Mouse (Mus musculus) mature B cell (primary cell): ENCODE measurements at regions not wholly inside any gene's neighbourhood (a gene's known extent, or its start where the extent isn't known, plus 50 kb on each side); places are given as distances from the start of the nearest gene placed in this dataset.

Experiments used
- in situ Hi-C: fragments of 300-500 bp; cut with MboI; formaldehyde crosslinking; loops from 2 replicates; pipeline ENCODE4 v1.14.3; 2019

DNA sequence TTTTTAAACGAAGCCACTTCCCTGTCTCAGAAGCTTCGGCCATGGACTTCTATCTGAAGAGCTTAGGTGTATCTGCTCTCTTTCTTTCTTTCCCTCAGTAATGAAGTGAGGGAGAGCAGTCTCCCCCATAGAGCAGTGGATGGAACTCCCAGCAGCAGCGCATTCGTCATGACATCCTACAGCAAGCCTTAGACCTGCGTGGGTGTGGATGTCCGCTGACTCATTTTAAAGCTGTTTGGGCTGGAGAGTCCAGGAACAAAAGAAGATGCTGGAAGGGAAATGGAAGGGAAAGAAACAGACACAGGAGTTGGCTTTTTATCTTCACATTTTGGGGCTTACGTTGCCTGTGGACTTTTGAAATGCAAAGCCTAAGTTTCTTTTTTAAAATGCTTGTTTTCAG, 190.3 kb upstream of the Arhgap24 start:
- in situ Hi-C loops = no loop called here

- in situ Hi-C loops = no loop called here
Measured at GRCm38 (mm10) chr5:102295564-102295963, 185.6 kb upstream of the Arhgap24 start.

DNA sequence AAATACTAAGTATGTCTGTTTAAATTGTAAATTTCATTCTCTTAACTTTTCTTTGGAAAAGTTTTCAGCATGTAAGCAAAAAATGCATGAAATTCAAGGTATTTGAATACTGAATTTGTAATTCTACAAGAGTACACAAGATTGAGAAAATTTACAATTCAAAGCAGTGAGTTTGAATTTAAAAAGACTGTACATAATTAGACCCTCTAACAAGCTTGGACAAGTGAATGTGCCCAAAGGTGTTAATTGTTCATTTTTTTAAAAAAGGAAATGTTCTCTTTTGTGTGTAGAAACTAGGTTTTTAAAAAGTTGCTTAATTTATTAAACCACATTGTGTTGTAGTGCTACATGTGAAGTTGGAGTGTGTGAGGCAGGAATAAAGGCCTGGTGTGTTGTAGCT, 174.9 kb upstream of the Arhgap24 start:
- in situ Hi-C loops = no loop called here

DNA sequence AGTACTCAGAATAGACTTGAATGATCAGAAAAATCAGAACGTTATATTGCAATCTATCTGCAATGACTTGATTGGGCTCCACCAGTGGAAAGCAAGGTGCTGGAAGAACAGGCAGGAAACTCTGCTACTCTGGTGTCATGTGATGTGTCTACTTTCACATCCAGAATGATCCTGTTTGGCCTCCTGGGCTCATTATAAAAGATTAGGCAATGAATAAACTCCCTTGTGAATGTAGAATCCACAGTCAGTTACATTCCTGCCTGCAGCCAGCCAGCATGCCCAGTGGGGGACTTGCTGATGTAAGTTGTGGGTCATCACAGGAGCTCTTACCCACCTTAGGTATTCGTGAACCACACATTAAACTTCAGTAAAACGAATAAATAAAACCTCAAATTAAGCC, 174.5 kb upstream of the Arhgap24 start:
- in situ Hi-C loops = no loop called here

DNA sequence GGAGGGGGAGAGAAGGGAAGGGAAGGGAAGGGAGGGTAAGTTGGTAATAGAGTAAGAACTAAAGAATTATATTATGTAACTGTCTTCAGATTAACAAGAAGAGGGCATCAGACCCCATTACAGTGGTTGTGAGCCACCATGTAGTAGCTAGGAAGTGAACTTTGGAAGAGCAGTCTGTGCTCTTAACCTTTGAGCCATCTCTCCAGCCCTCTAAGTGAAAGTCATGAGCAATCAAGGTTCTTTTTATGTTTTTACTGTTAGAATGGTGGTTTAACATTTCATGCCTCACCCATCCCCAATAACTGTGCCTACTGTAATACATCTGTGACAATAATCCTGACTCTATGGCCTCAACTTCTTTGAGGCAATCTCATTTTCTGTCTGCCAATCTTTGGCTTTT, 169.6 kb upstream of the Arhgap24 start:
- in situ Hi-C loops = no loop called here

GRCm38 (mm10) chr5:102328197-102328784, 152.9 kb upstream of the Arhgap24 start:
- in situ Hi-C loops = no loop called here

DNA sequence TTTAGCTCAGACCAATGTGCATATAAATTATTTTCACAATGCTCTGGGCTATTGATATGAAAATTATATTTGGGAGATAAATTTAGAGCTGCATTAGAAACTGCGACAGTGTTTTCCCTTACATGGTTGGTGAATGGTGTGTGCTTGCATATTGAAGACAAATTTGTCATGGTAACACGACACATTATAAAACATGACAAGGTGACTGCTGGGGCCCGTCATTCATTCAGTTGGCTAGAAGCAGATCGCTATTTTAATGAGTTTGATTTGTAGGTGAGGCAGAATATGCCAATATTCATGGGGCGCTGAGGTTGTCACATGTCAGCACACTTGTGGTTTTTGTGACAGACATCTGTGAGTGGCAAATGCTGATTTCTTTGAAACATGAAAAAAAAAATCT, 147.3 kb upstream of the Arhgap24 start:
- in situ Hi-C loops = no loop called here

- in situ Hi-C loops = no loop called here
Measured at GRCm38 (mm10) chr5:102334442-102335197, 146.6 kb upstream of the Arhgap24 start.

DNA sequence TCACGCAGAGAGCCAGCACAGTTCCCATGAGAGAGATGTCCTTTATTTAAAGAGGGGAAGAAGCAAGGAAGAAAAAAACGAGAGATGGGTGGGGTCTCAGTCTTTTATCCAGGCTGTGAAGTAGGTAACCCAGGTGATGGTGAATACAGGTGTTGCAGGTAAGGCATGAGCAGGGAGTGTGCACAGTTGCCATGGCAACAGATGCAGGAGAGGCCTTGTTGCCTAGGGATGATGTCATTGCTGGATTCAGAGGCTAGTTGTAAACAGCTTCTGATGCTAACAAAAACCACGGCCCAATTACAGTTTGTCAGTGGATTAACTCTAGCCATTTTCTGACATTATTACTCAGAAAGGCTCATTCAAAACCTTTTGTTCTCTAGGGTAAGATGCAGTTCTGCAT, 114.7 kb upstream of the Arhgap24 start:
- in situ Hi-C loops = no loop called here

DNA sequence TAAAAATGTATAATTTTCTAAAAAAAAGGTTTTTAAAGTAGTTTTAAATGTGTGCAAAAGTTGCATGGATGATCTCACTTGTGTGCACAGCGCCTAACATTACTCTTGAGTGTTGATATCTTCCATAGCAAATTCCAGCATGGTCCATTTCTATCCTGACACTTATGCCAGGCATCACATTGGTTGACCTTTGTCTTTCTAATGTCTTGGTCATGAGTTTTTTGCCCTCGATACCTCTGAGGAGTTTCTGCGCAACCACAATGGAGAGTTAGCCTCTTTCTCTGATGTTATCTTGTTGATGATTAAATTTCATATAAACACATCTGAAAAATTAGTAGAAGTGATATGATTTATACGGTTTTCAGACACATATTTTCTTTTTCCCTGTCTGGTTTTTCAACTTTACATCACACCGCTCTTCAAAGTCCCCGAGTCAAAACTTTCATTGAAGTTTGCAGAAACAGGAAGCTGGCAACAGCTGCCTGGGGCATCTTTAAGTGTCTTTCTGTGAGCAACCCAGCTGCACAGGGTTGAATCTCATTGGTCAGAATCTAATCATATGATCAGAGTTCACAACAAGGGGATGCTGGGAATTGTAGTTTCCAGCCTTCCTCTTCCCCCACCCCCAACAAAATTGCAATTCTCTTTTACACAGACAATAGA, 107.8 kb upstream of the Arhgap24 start:
- in situ Hi-C loops = no loop called here

DNA sequence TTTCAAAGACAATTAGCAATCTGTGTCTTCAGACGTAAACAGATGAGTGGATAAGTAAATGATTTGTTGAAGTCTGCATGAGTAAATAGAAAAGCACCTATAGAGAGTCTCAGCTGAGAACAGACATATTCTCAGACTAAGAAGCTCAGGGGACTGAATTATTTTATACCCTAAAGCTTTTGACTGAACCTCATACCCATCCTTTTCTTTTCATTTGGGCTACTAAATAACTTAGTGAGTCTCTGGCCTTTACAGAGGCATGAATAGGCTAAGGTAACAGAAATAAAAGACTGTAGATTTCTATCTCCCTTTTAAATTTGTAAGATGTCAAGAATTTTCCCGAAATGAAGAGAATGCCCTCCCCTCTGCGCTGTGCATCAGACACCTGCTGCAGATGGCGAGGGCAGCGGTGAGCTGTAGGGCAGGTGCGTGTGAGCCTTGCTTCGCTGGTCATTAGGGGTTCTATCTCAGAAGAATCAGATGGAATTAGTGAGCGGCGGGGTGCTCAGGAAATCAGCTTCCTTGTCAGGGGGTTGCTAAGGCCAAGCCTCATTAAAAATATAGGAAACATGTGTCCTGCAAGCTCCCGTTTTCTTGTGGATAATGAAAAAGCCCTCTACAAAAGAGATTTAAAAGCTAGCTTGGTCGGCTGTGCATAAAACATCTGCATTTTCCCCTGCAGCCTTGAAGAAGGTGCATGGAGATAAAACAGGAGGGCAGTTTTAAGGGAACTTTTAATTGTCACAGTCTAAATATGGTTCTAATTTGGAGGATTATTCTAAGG, 107.0 kb upstream of the Arhgap24 start:
- in situ Hi-C loops = no loop called here

DNA sequence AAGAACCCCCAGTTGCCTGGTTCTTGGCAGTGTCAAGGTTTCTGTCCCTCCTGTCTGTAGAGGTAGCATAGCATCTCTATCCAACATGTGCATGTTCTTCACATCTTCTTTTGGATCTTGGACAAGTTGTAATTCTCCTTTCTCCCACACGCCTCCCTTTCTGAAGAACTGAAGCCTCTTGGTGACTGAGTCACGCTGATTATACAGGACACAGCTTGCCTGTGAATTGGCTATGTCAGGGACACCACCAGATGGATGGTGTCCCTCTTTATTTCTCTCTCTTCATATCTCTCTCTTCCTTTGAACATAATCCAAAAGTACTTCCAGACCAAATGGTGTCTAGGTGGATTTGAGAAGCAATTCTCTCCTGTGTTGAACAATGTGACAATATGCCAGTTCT, 105.9 kb upstream of the Arhgap24 start:
- in situ Hi-C loops = no loop called here

- in situ Hi-C loops = no loop called here
Measured at GRCm38 (mm10) chr5:102393941-102394340, 87.2 kb upstream of the Arhgap24 start.

DNA sequence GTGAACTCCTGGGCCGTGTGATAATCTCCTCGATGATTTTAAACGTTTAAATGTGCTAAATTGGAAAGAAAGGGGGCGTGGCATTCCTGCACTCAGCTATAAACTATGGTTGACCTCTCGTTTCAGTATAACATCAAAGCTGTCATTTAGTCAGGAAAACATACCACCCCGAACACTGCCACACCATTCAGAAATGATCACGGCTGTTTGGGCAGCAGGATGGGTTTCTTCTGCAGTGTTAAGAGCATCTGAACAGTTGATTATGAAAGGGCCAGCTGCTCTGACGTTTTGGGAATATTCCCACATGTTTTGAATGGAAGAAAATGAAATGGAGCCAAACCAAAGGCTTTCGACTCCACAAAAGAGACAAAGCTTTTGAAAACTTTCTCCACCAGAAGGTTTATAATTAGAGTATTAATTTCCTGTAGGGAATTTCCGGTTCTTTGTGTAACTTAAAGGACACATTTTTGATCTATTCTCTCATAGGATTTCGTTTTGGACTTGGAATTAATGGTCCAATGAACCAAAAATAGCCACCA, 85.5 kb upstream of the Arhgap24 start:
- in situ Hi-C loops = no loop called here

- in situ Hi-C loops = no loop called here
Measured at GRCm38 (mm10) chr5:102399006-102399405, 82.2 kb upstream of the Arhgap24 start.

DNA sequence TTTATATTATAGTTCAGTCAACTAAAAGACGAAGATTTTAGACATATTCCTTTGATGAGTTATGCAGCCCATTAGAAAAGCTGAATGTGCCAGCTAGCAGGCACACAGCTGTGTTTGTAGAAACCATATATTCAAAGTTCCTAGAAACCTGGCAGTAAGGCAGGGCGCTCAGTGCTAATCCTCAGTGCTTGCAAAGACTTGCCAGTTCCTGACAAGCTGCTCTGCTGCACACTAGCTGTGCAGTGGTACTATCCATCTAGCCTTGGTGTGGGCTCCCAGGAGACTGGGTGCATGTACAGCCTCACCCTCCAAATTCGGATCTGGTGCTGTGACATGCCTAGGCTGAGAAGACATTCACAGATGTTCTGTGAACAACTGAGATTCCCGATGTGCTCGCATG, 63.5 kb upstream of the Arhgap24 start:
- in situ Hi-C loops = no loop called here

GRCm38 (mm10) chr5:102419089-102419488, 62.1 kb upstream of the Arhgap24 start:
- in situ Hi-C loops = no loop called here

- in situ Hi-C loops = no loop called here
Measured at GRCm38 (mm10) chr5:102424636-102425242, 56.5 kb upstream of the Arhgap24 start.

GRCm38 (mm10) chr5:102428310-102428709, 52.9 kb upstream of the Arhgap24 start:
- in situ Hi-C loops = no loop called here
